Mouse (Mus musculus) liver, embryonic 14.5 days (tissue): ENCODE results near the gene St6galnac6. TPM values are rescaled to one million over a fixed set of nuclear protein-coding genes. Genes with fewer than 3 reads are reported as not detected.

Experiments used
- ATAC-seq: fragments of 200-750 bp; cut with Nextera tagmentation; 2 replicates; pipeline ENCODE4 v1.8.0; 2017; ENCODE audit warnings: moderate number of reproducible peaks, mild to moderate bottlenecking, moderate library complexity; ENCODE audit not compliant: insufficient read depth
- DNase-seq, 3 experiments: peaks; one replicate each; pipeline ENCODE4 v3.0.0-alpha.2; 2012 to 2013; ENCODE audit warnings: low read depth in 3 of 3, low spot score in 3 of 3
- H3K27ac ChIP-seq: fragments of 300-500 bp; sonication (generic); 2 replicates; pipeline ENCODE4 v1.5.1; 2014; ENCODE audit warnings: moderate library complexity, mild to moderate bottlenecking, control low read depth, inconsistent platforms
- H3K27me3 ChIP-seq: fragments of 300-500 bp; sonication (generic); 2 replicates; pipeline ENCODE4 v1.6.1; 2014; ENCODE audit warnings: mild to moderate bottlenecking, low read length, moderate library complexity; ENCODE audit not compliant: control insufficient read depth, insufficient read depth
- H3K36me3 ChIP-seq: fragments of 300-500 bp; sonication (generic); replicated peaks from 2 replicates; pipeline ENCODE4 v1.6.1; 2014; ENCODE audit warnings: low read depth; ENCODE audit not compliant: control insufficient read depth, insufficient read depth
- H3K4me1 ChIP-seq, 2 experiments: fragments of 200-500 bp in 1 of 2; fragments of 300-500 bp in 1 of 2; sonication (generic) in 1 of 2; replicated peaks; 2 replicates each; pipeline ENCODE4 v1.6.1; 2012 to 2014; ENCODE audit warnings: antibody characterized with exemption in 1 of 2, inconsistent platforms in 1 of 2, low read length in 1 of 2; ENCODE audit not compliant: control insufficient read depth in 2 of 2, insufficient read depth in 2 of 2
- H3K4me2 ChIP-seq: fragments of 300-500 bp; sonication (generic); 2 replicates; pipeline ENCODE4 v1.6.1; 2014; ENCODE audit warnings: low read depth, mild to moderate bottlenecking, control low read depth, moderate library complexity
- H3K4me3 ChIP-seq, 2 experiments: fragments of 200-500 bp in 1 of 2; fragments of 300-500 bp in 1 of 2; sonication (generic) in 1 of 2; 2 replicates each; pipeline ENCODE4 v1.5.1; 2012 to 2014; ENCODE audit warnings: low read depth in 2 of 2, low read length in 2 of 2, mild to moderate bottlenecking in 2 of 2, control low read depth in 1 of 2, inconsistent platforms in 1 of 2, moderate library complexity in 1 of 2; ENCODE audit not compliant: insufficient read depth in 1 of 2
- H3K9ac ChIP-seq: fragments of 300-500 bp; sonication (generic); replicated peaks from 2 replicates; pipeline ENCODE4 v1.6.1; 2014; ENCODE audit warnings: mild to moderate bottlenecking, control low read depth, moderate library complexity
- H3K9me3 ChIP-seq: fragments of 300-500 bp; sonication (generic); 2 replicates; pipeline ENCODE4 v1.6.1; 2016; ENCODE audit warnings: low read length, mixed read lengths; ENCODE audit not compliant: control insufficient read depth
- CTCF ChIP-seq: IDR thresholded peaks from 2 replicates; pipeline ENCODE4 v1.5.1; 2016; ENCODE audit warnings: antibody characterized with exemption, low read depth, control low read depth
- EP300 ChIP-seq: IDR thresholded peaks from 2 replicates; pipeline ENCODE4 v1.6.1; 2016; ENCODE audit warnings: antibody characterized with exemption, low read depth
- WGBS: fragments of 180-500 bp; shearing (Covaris S2); extraction: QIAGEN DNeasy Blood & Tissue Kit; methylation state at CpG from one replicate; pipeline ENCODE4 v1.1.7; 2014; ENCODE audit not compliant: insufficient replicate concordance; 5-methylcytosine and 5-hydroxymethylcytosine counted together
- polyA plus RNA-seq, 2 experiments: library from polyadenylated mRNA; depleted of rRNA in 1 of 2; stranded (reverse) in 1 of 2; unstranded in 1 of 2; fragments of >200 nt; fragmentation: Nextera tagmentation in 1 of 2; extraction: Ambion mirVana in 1 of 2; gene quantifications; 2 replicates each; pipeline versions ENCODE4 v1.2.1 to v1.2.3; 2012 to 2014

St6galnac6 gene
- polyA plus RNA-seq, 2 experiments = 3.2 to 9.9 TPM

DNA sequence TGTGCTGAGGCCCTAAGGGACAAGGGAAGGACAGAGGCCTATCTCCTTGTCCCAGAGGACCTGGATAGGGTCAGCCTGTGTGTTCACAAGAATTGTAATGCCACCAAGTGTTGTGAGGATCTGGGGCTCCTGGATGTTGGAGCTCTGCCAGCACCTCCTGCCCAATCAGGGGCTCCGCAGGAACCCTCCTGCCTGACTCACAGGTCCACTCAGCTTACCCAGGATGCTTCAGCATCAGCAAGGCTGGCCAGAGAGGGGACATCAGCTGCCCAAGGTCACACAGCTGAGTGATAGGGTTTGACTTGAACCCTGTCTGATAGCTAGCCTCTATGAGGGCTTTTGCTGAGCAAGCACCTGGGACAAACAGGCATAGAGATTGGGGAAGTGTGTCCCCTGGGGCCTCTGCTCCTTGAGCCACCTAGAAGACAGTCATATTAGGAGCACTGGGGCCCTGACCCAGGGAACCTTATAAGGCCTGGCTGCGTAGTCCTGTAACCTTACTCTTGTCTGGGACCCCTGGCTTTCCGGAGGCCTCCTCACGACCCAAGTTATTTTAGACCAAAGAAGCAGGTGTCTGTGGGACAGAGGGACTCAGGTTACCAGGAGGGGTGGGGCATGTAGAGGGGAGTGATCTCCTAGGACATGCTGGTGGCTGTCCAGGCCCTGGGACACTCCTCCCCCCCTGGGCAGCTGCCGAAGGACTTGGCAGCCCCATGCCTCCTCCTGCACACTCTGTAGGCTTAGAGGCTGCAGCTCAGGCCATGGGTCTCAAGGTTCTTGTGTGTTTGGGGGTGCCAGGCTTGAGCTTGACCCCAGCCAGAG lies 26.6 kb downstream of the St6galnac6 start:
- Histone ChIP-seq H3K9me3 (no peaks in the 10 kb centered on the region), H3K36me3 (no peaks in the 10 kb centered on the region), H3K9ac (no peak overlapping the region), H3K27me3 (no peaks in the 10 kb centered on the region), H3K4me1 (peaks cover 0 to 17% of the 10 kb centered on the region in 2 experiments; a peak in 2 of 4 replicates), H3K27ac (no peak overlapping the region), H3K4me2 (no peak overlapping the region), H3K4me3 (no peak overlapping the region)
- TF ChIP-seq EP300 = no peak
- no peak for TF ChIP-seq CTCF
- 61% methylated on average over 5 of the region's 5 CpGs for WGBS
- no peak for ATAC-seq
- DNase-seq = no peak

DNA sequence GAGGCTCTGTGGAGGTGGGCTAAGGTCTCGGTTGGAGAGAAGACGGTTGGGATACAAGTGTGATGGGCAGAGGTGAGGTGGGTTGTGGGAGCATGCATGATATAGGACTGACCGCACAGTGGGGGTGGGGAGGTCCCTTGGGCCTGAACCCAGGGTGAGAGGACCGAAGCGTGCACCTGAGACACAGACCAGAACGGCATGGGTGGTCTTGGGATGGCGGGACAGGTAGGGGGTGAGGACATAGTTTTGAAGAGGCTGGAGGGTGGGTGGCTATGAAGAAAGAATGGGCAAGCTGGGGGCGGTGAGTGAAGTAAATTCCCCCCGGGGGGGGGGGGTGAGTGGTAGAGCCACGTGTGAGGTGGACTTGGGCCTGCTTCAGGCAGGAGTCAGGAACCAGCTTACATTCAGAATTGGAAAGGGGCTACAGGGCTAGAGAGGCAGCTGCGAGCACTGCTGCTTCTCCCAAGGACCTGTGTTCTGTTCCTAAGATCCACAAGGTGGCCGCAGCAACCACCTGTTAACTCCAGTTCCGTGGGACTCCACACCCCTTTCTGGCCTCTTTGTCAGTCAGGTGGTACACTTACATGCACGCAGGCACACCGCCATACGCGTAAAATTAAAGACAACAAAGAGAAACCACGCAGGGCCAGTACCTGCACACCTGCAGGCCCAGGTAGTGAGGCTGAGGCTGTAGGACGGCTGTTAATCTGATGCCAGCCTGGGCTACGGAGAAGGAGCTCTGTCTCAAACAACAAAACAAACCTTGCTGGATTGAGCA lies 27.9 kb downstream of the St6galnac6 start:
- DNase-seq = no peak
- Histone ChIP-seq H3K36me3 (no peaks in the 10 kb centered on the region), H3K27me3 (no peaks in the 10 kb centered on the region), H3K4me1 (peaks cover 0 to 10% of the 10 kb centered on the region in 2 experiments; a peak in 2 of 4 replicates), H3K4me2 (no peak overlapping the region), H3K9ac (no peak overlapping the region), H3K4me3 (no peak overlapping the region), H3K27ac (no peak overlapping the region), H3K9me3 (no peaks in the 10 kb centered on the region)
- ATAC-seq = no peak
- TF ChIP-seq CTCF = no peak
- TF ChIP-seq EP300 = no peak
- 72% methylated on average over 20 of the region's 20 CpGs for WGBS

DNA sequence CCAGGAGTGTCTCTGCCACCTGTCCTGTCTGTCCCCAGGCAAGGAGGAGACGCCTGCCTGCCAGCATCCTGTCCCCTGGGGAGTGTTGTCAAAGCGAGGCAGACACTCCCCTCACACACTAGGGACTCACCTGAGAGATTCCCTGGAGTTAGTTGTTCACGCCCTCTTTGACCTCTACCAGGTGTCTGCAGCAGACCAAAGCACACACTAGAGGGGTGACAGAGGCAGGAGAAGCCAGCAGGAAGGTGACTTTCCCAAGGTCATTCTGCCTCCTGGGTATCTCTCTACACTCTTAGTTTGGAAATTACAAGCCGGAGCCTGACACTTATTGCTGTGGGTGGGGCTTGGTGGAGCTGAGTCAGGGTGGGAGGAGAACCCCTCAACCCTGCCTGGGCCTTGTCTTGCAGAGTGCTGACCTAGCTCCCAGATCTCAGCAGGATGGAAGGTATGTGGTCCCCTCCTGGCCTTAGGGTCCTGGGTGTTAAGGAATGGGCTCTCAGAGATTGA lies 28.6 kb downstream of the St6galnac6 start:
- ATAC-seq = no peak
- DNase-seq = no peak
- no peaks in the 10 kb centered on the region for H3K27me3 ChIP-seq
- H3K4me1 ChIP-seq = peaks cover 0 to 10% of the 10 kb centered on the region in 2 experiments; a peak in 2 of 4 replicates
- H3K9ac ChIP-seq = no peak overlapping the region
- TF ChIP-seq EP300 = no peak
- no peak for TF ChIP-seq CTCF
- no peak overlapping the region for H3K27ac ChIP-seq
- no peak overlapping the region for H3K4me2 ChIP-seq
- H3K36me3 ChIP-seq = no peaks in the 10 kb centered on the region
- WGBS = 61% methylated on average over 4 of the region's 4 CpGs
- no peaks in the 10 kb centered on the region for H3K9me3 ChIP-seq
- no peak overlapping the region for H3K4me3 ChIP-seq

DNA sequence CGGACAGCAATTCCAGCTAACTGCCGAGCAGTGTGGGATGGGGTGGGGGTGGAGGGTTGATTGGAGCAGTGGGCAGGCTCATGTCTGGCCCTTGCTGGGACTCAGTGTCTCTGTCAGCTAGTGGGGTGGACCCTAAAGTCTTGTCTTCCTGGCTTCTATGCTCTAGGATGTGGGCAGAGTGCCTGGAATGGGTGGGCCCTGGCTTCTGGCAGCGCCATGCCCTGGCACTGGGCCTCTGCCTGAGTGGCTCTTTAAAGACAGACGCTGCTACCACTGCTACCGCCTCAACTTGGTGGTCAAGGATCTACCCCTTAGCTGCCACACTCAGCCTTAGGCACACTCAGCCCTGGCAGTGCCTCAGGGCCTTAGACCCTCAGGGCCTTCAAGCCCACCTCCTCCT lies 29.2 kb downstream of the St6galnac6 start:
- H3K27ac ChIP-seq = no peak overlapping the region
- H3K9me3 ChIP-seq = no peaks in the 10 kb centered on the region
- DNase-seq = no peak
- no peaks in the 10 kb centered on the region for H3K36me3 ChIP-seq
- no peaks in the 10 kb centered on the region for H3K27me3 ChIP-seq
- peaks cover 0 to 10% of the 10 kb centered on the region in 2 experiments; a peak in 2 of 4 replicates for H3K4me1 ChIP-seq
- TF ChIP-seq CTCF = no peak
- no peak for ATAC-seq
- WGBS = 60% methylated on average over 5 of the region's 5 CpGs
- H3K4me3 ChIP-seq = no peak overlapping the region
- no peak overlapping the region for H3K4me2 ChIP-seq
- no peak overlapping the region for H3K9ac ChIP-seq
